Mouse (Mus musculus) heart, postnatal 14 days (tissue): ENCODE measurements around the gene Map3k4. TPM values are rescaled to one million over a fixed set of nuclear protein-coding genes. Genes with fewer than 3 reads are reported as not detected.

ENCODE experiments used
- DNase-seq, 2 experiments: peaks; one replicate each; pipeline ENCODE4 v3.0.0; 2021 to 2022
- intact Hi-C: fragments of 180-260 bp; cut with DNase I; formaldehyde crosslinking; loops from one replicate; pipeline ENCODE4 v1.15.1; 2025
- total RNA-seq, 2 experiments: library from RNA; stranded (reverse); gene quantifications; 2 replicates each; pipeline ENCODE4 v1.2.3; 2021

The Map3k4 gene
- total RNA-seq, 2 experiments from 2014 or later, result 36.5 to 37.5 TPM

- DNase-seq, result no peak
- intact Hi-C loops, result no loop called here
Measured at GRCm38 (mm10) chr17:12276496-12277200, 41.9 kb downstream of the Map3k4 start.

GRCm38 (mm10) chr17:12275756-12276155, 42.8 kb downstream of the Map3k4 start:
- DNase-seq, result no peak
- intact Hi-C loops, result no loop called here

GRCm38 (mm10) chr17:12273032-12273431, 45.6 kb downstream of the Map3k4 start:
- intact Hi-C loops, result no loop called here
- no peak for DNase-seq

- intact Hi-C loops, result no loop called here
- no peak for DNase-seq
Measured at GRCm38 (mm10) chr17:12271805-12272204, 46.8 kb downstream of the Map3k4 start.

- intact Hi-C loops, result loop anchor here (5.0 kb wide), 1 partner anchor 34 kb away; no protein-coding TSS in a partner anchor
- peak; percentile 40 to 48 for DNase-seq
Measured at GRCm38 (mm10) chr17:12268538-12268937, 50.1 kb downstream of the Map3k4 start.

- intact Hi-C loops, result loop anchor here (5.0 kb wide), 1 partner anchor 34 kb away; no protein-coding TSS in a partner anchor
- DNase-seq, result no peak
Measured at GRCm38 (mm10) chr17:12268091-12268490, 50.5 kb downstream of the Map3k4 start.

GRCm38 (mm10) chr17:12265969-12266925, 52.3 kb downstream of the Map3k4 start:
- intact Hi-C loops, result loop anchor here (2.0 to 5.0 kb wide), 2 partner anchors 36 to 105 kb away; no protein-coding TSS in a partner anchor
- DNase-seq, result peak; percentile 40 to 50

- intact Hi-C loops, result no loop called here
- no peak for DNase-seq
Measured at GRCm38 (mm10) chr17:12264293-12264692, 54.3 kb downstream of the Map3k4 start.

GRCm38 (mm10) chr17:12263787-12264186, 54.8 kb downstream of the Map3k4 start:
- DNase-seq, result no peak
- intact Hi-C loops, result no loop called here

GRCm38 (mm10) chr17:12262851-12263250, 55.7 kb downstream of the Map3k4 start:
- intact Hi-C loops, result no loop called here
- no peak for DNase-seq

- DNase-seq, result no peak
- intact Hi-C loops, result no loop called here
Measured at GRCm38 (mm10) chr17:12261887-12262286, 56.7 kb downstream of the Map3k4 start.

GRCm38 (mm10) chr17:12261376-12261775, 57.2 kb downstream of the Map3k4 start:
- no peak for DNase-seq
- intact Hi-C loops, result no loop called here

- peak in 1 of 2 experiments; percentile 28 for DNase-seq
- intact Hi-C loops, result no loop called here
Measured at GRCm38 (mm10) chr17:12259957-12260356, 58.6 kb downstream of the Map3k4 start.

- no peak for DNase-seq
- intact Hi-C loops, result no loop called here
Measured at GRCm38 (mm10) chr17:12258517-12258916, 60.1 kb downstream of the Map3k4 start.

- no peak for DNase-seq
- intact Hi-C loops, result no loop called here
Measured at GRCm38 (mm10) chr17:12256142-12256541, 62.5 kb downstream of the Map3k4 start.

GRCm38 (mm10) chr17:12250581-12250980, 68.0 kb downstream of the Map3k4 start:
- intact Hi-C loops, result no loop called here
- DNase-seq, result no peak

- peak in 1 of 2 experiments; percentile 26 for DNase-seq
- intact Hi-C loops, result no loop called here
Measured at GRCm38 (mm10) chr17:12249783-12250504, 68.7 kb downstream of the Map3k4 start.

GRCm38 (mm10) chr17:12240701-12241100, 77.9 kb downstream of the Map3k4 start:
- intact Hi-C loops, result no loop called here
- DNase-seq, result no peak

- intact Hi-C loops, result no loop called here
- no peak for DNase-seq
Measured at GRCm38 (mm10) chr17:12232724-12233123, 85.9 kb downstream of the Map3k4 start.

GRCm38 (mm10) chr17:12231087-12231486, 87.5 kb downstream of the Map3k4 start:
- no peak for DNase-seq
- intact Hi-C loops, result no loop called here

GRCm38 (mm10) chr17:12230167-12230566, 88.4 kb downstream of the Map3k4 start:
- intact Hi-C loops, result no loop called here
- no peak for DNase-seq
